Mouse (Mus musculus) MEL (cell line): ENCODE results near the gene Uap1. TPM values are rescaled to one million over a fixed set of nuclear protein-coding genes. Genes with fewer than 3 reads are reported as not detected.

Experiments used
- DNase-seq: peaks from one replicate; pipeline ENCODE4 v3.0.0; 2011; ENCODE audit warnings: low read depth, low spot score
- H3K27ac ChIP-seq: 2 replicates; pipeline ENCODE4 v1.5.1; 2012; ENCODE audit warnings: low read depth, mild to moderate bottlenecking, control low read depth, low read length, moderate library complexity; ENCODE audit not compliant: control insufficient read depth
- H3K27me3 ChIP-seq, 2 experiments: fragments of 150-350 bp in 1 of 2; sonication (generic) in 1 of 2; 2 replicates each; pipeline ENCODE4 v1.6.1; 2012; ENCODE audit warnings: low read length in 2 of 2, mild to moderate bottlenecking in 2 of 2, improper control_type of control experiment in 1 of 2, moderate library complexity in 1 of 2; ENCODE audit not compliant: insufficient read depth in 2 of 2, control insufficient read depth in 1 of 2
- H3K36me3 ChIP-seq, 2 experiments: 2 replicates each; pipeline ENCODE4 v1.6.1; 2012 to 2014; ENCODE audit warnings: low read length in 2 of 2, improper control_type of control experiment in 1 of 2, inconsistent platforms in 1 of 2, mild to moderate bottlenecking in 1 of 2; ENCODE audit not compliant: insufficient read depth in 2 of 2, control insufficient read depth in 1 of 2
- H3K4me1 ChIP-seq, 2 experiments: fragments of 150-350 bp in 1 of 2; sonication (generic) in 1 of 2; 2 replicates each; pipeline ENCODE4 v1.6.1; 2012; ENCODE audit warnings: low read length in 2 of 2, improper control_type of control experiment in 1 of 2, mild to moderate bottlenecking in 1 of 2; ENCODE audit not compliant: insufficient read depth in 2 of 2, control insufficient read depth in 1 of 2
- H3K4me3 ChIP-seq, 2 experiments: fragments of 150-350 bp in 1 of 2; sonication (generic) in 1 of 2; 2 replicates each; pipeline ENCODE4 v1.5.1; 2012; ENCODE audit warnings: low read depth in 2 of 2, low read length in 2 of 2, mild to moderate bottlenecking in 2 of 2, moderate library complexity in 2 of 2, control low read depth in 1 of 2, improper control_type of control experiment in 1 of 2; ENCODE audit not compliant: control insufficient read depth in 1 of 2, insufficient read depth in 1 of 2
- H3K79me2 ChIP-seq: 2 replicates; pipeline ENCODE4 v1.6.1; 2012; ENCODE audit warnings: mild to moderate bottlenecking, low read length, moderate library complexity; ENCODE audit not compliant: control insufficient read depth, poor library complexity, insufficient read depth
- H3K9ac ChIP-seq: 2 replicates; pipeline ENCODE4 v1.6.1; 2012; ENCODE audit warnings: low read depth, mild to moderate bottlenecking, control low read depth, low read length, moderate library complexity; ENCODE audit not compliant: control insufficient read depth, poor library complexity, severe bottlenecking
- H3K9me3 ChIP-seq: fragments of 150-350 bp; sonication (generic); replicated peaks from 2 replicates; pipeline ENCODE4 v1.6.1; 2012; ENCODE audit warnings: mild to moderate bottlenecking, low read length, improper control_type of control experiment, moderate library complexity; ENCODE audit not compliant: insufficient read depth
- BHLHE40 ChIP-seq: IDR thresholded peaks from 2 replicates; pipeline ENCODE4 v1.6.1; 2012; ENCODE audit warnings: low read depth, mild to moderate bottlenecking, inconsistent platforms, low read length, improper control_type of control experiment, borderline replicate concordance
- CTCF ChIP-seq, 3 experiments: IDR thresholded peaks in 2 of 3; conservative IDR thresholded peaks in 1 of 3; 2 replicates each; pipeline ENCODE4 v1.5.1; 2011 to 2012; ENCODE audit warnings: low read length in 3 of 3, low read depth in 2 of 3, mild to moderate bottlenecking in 2 of 3, improper control_type of control experiment in 1 of 3, inconsistent platforms in 1 of 3, mixed read lengths in 1 of 3, moderate library complexity in 1 of 3; ENCODE audit not compliant: control insufficient read depth in 1 of 3, insufficient read depth in 1 of 3, poor library complexity in 1 of 3, severe bottlenecking in 1 of 3
- EP300 ChIP-seq, 2 experiments: IDR thresholded peaks; 2 replicates each; pipeline ENCODE4 v1.6.1; 2011; ENCODE audit warnings: improper control_type of control experiment in 2 of 2, low read length in 2 of 2, low read depth in 1 of 2, mild to moderate bottlenecking in 1 of 2
- ETS1 ChIP-seq: IDR thresholded peaks from 2 replicates; pipeline ENCODE4 v1.6.1; 2012; ENCODE audit warnings: low read depth, mild to moderate bottlenecking, inconsistent platforms, low read length, improper control_type of control experiment, moderate library complexity
- GATA1 ChIP-seq: IDR thresholded peaks from 2 replicates; pipeline ENCODE4 v1.6.1; 2011; ENCODE audit warnings: low read depth, low read length, improper control_type of control experiment
- MAZ ChIP-seq: IDR thresholded peaks from 2 replicates; pipeline ENCODE4 v1.6.1; 2012; ENCODE audit warnings: low read depth, mild to moderate bottlenecking, inconsistent platforms, low read length, improper control_type of control experiment
- MEF2A ChIP-seq: IDR thresholded peaks from 2 replicates; pipeline ENCODE4 v1.6.1; 2014; ENCODE audit warnings: low read depth, mild to moderate bottlenecking, inconsistent platforms, low read length, improper control_type of control experiment; ENCODE audit not compliant: poor library complexity, insufficient replicate concordance, severe bottlenecking; ENCODE audit errors: extremely low read depth
- MXI1 ChIP-seq: IDR thresholded peaks from 2 replicates; pipeline ENCODE4 v1.6.1; 2011; ENCODE audit warnings: mild to moderate bottlenecking, low read depth, low read length, improper control_type of control experiment
- MYB ChIP-seq: IDR thresholded peaks from 2 replicates; pipeline ENCODE4 v1.6.1; 2011; ENCODE audit warnings: mild to moderate bottlenecking, low read depth, low read length, improper control_type of control experiment
- NELFE ChIP-seq: IDR thresholded peaks from 2 replicates; pipeline ENCODE4 v1.6.1; 2011; ENCODE audit warnings: low read depth, low read length, improper control_type of control experiment
- POLR2AphosphoS2 ChIP-seq: IDR thresholded peaks from 2 replicates; pipeline ENCODE4 v1.6.1; 2011; ENCODE audit warnings: low read length, improper control_type of control experiment
- POLR2AphosphoS5 ChIP-seq: IDR thresholded peaks from 2 replicates; pipeline ENCODE4 v1.6.1; 2012; ENCODE audit warnings: low read depth, borderline replicate concordance, mild to moderate bottlenecking, inconsistent platforms, low read length, moderate library complexity, mixed read lengths
- RAD21 ChIP-seq: IDR thresholded peaks from 2 replicates; pipeline ENCODE4 v1.6.1; 2011; ENCODE audit warnings: mild to moderate bottlenecking, low read depth, low read length, improper control_type of control experiment
- SIN3A ChIP-seq: IDR thresholded peaks from 2 replicates; pipeline ENCODE4 v1.6.1; 2012; ENCODE audit warnings: low read length, improper control_type of control experiment, inconsistent platforms
- SMC3 ChIP-seq: IDR thresholded peaks from 2 replicates; pipeline ENCODE4 v1.6.1; 2011; ENCODE audit warnings: low read depth, low read length, improper control_type of control experiment
- TAL1 ChIP-seq: IDR thresholded peaks from 2 replicates; pipeline ENCODE4 v1.6.1; 2012; ENCODE audit warnings: mild to moderate bottlenecking, inconsistent platforms, low read length, moderate library complexity, mixed read lengths
- ZMIZ1 ChIP-seq: IDR thresholded peaks from 2 replicates; pipeline ENCODE4 v1.6.1; 2012; ENCODE audit warnings: low read depth, mild to moderate bottlenecking, inconsistent platforms, low read length, improper control_type of control experiment, moderate library complexity
- polyA plus RNA-seq, 2 experiments: library from polyadenylated mRNA; stranded (reverse) in 1 of 2; unstranded in 1 of 2; fragments of >175 nt in 1 of 2; fragments of >200 nt in 1 of 2; gene quantifications; 2 replicates each; pipeline versions ENCODE4 v1.2.1 to v1.2.4; 2012; ENCODE audit warnings: low replicate concordance in 2 of 2, low read depth in 1 of 2; ENCODE audit not compliant: insufficient read length in 2 of 2, insufficient read depth in 1 of 2, missing spikeins in 1 of 2
- total RNA-seq: library from RNA; depleted of rRNA; stranded (reverse); fragments of 300-350 nt; gene quantifications from 2 replicates; pipeline ENCODE4 v1.2.3, GENCODE M21; 2012

The Uap1 gene
- total and polyA plus RNA-seq, 3 experiments: 74.5 to 80.8 TPM; not detected in 1

GRCm38 (mm10) chr1:170155761-170156160, 19.0 kb downstream of the Uap1 start:
- Histone ChIP-seq H3K27ac (peak overlapping the region; percentile 38; the same call in 1 of the 2 replicates), H3K9me3 (no peaks in the 10 kb centered on the region), H3K4me3 (no peak overlapping the region), H3K4me1 (peaks cover 4 to 13% of the 10 kb centered on the region in 2 experiments; a peak in 2 of 4 replicates), H3K79me2 (peaks cover 1% of the 10 kb centered on the region; the same call in 1 of the 2 replicates), H3K36me3 (peaks cover 11 to 53% of the 10 kb centered on the region in 2 experiments), H3K9ac (no peak overlapping the region), H3K27me3 (no peaks in the 10 kb centered on the region)
- DNase-seq: peak; percentile 36
- TF ChIP-seq BHLHE40 (no peak), MXI1 (no peak), SIN3A (no peak), TAL1 (no peak), EP300 (IDR thresholded peaks at IDR 0.05; ENCODE audit: low read depth in 1 of 2, low read length in 2 of 2) (peak in 1 of 2 experiments; percentile 42; a peak in 1 of 4 replicates), ETS1 (peak; percentile 21; the same call in 1 of the 2 replicates), GATA1 (peak; percentile 38; the same call in 1 of the 2 replicates)

- no peaks in the 10 kb centered on the region for H3K79me2 ChIP-seq
- peak; percentile 56 for DNase-seq
- H3K9ac ChIP-seq: no peak overlapping the region
- no peaks in the 10 kb centered on the region for H3K27me3 ChIP-seq
- H3K9me3 ChIP-seq: no peaks in the 10 kb centered on the region
- no peak overlapping the region for H3K4me3 ChIP-seq
- H3K4me1 ChIP-seq: peaks cover 4 to 13% of the 10 kb centered on the region in 2 experiments; a peak in 2 of 4 replicates
- TF ChIP-seq SMC3 (peak; percentile 39), SIN3A (no peak), CTCF (IDR thresholded peaks at IDR 0.05 in 2 of 3, conservative IDR thresholded peaks at IDR 0.05 in 1 of 3; ENCODE audit: control insufficient read depth in 1 of 3, insufficient read depth in 1 of 3, low read depth in 2 of 3, low read length in 3 of 3, poor library complexity in 1 of 3, severe bottlenecking in 1 of 3) (peak; percentile 45 to 71 (median 58)), RAD21 (peak; percentile 52)
- H3K36me3 ChIP-seq: peaks cover 11 to 57% of the 10 kb centered on the region in 2 experiments
- H3K27ac ChIP-seq: peak overlapping the region; percentile 38; the same call in 1 of the 2 replicates
These were observed 19.5 kb downstream of the Uap1 start for GRCm38 (mm10) chr1:170155298-170155697.

- Histone ChIP-seq H3K4me1 (peaks cover 16 to 26% of the 10 kb centered on the region in 2 experiments), H3K9me3 (no peaks in the 10 kb centered on the region), H3K36me3 (peaks cover 24 to 58% of the 10 kb centered on the region in 2 experiments), H3K4me3 (no peak overlapping the region), H3K27ac (no peak overlapping the region), H3K79me2 (no peaks in the 10 kb centered on the region), H3K9ac (no peak overlapping the region), H3K27me3 (no peaks in the 10 kb centered on the region)
- TF ChIP-seq GATA1: no peak
- TF ChIP-seq NELFE: no peak
- no peak for TF ChIP-seq ZMIZ1
- TF ChIP-seq TAL1: no peak
- no peak for TF ChIP-seq CTCF (IDR thresholded peaks at IDR 0.05 in 2 of 3, conservative IDR thresholded peaks at IDR 0.05 in 1 of 3; ENCODE audit: control insufficient read depth in 1 of 3, insufficient read depth in 1 of 3, low read depth in 2 of 3, low read length in 3 of 3, poor library complexity in 1 of 3, severe bottlenecking in 1 of 3)
- TF ChIP-seq MYB: no peak
- TF ChIP-seq MAZ: no peak
- no peak for TF ChIP-seq POLR2AphosphoS5
- TF ChIP-seq MEF2A: no peak
- TF ChIP-seq POLR2AphosphoS2: no peak
- no peak for DNase-seq
These were observed 20.8 kb downstream of the Uap1 start for GRCm38 (mm10) chr1:170153986-170154385.
